Mouse (Mus musculus) leukemia stem cell, adult 10-12 weeks (primary cell): Measurements from ENCODE around the gene Fam167b. TPM values are rescaled to one million over a fixed set of nuclear protein-coding genes. Genes with fewer than 3 reads are reported as not detected.

ENCODE experiments used
- polyA plus RNA-seq: library from polyadenylated mRNA; stranded (reverse); fragments of >175 nt; gene quantifications from 2 replicates; pipeline ENCODE4 v1.2.3, GENCODE M21; 2012; ENCODE audit warnings: low replicate concordance

Gene Fam167b
- polyA plus RNA-seq = 1.8 and 2.0 TPM in 2 replicates

DNA sequence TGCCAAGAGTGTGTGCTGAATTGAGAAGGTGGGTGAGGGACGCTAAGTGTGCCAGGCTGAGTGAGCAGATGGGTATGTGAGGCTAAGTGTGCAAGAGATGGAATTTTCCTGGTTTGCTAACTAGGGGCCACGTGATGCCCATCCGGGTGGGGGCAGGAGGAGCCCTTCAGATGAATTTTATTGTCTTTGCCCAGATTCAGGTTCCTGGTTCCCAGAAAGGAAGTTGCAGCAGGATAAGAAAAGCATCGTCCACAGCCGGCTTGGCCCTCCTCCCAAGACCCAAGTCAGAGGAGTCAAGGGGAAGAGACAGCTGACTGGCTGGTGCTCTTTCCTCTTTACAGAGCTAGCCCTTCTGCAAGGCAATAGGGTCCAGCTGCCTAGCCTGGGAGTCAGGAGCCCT, at the start of gene Fam167b:
Gene Fam167b (minus strand): TSS at position 84 of the 400 bp plus-strand sequence.

DNA sequence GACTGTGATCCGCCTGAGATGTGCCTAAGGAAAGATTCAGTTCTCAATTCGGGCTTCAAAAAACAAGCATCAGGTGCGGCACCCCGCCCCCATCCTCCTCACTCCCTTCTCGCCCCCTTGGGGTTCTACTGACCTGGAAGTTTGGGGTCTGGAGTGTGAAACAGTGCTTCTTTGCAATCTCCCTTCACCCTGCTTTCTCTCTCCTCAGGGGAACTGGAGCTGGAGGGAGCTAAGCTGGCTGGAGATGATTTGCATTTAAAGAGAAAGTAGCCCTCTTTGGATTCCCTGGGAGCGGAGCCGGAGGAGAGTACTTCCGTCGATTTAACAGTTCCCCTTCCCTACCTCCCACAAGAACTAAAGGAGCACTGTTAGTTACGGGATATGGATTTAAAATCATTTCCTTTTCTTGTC, 45.3 kb upstream of the Fam167b start, which contains the start of gene Ccdc28b:
Gene Ccdc28b (minus strand): TSS at position 267 of the 411 bp plus-strand sequence.

DNA sequence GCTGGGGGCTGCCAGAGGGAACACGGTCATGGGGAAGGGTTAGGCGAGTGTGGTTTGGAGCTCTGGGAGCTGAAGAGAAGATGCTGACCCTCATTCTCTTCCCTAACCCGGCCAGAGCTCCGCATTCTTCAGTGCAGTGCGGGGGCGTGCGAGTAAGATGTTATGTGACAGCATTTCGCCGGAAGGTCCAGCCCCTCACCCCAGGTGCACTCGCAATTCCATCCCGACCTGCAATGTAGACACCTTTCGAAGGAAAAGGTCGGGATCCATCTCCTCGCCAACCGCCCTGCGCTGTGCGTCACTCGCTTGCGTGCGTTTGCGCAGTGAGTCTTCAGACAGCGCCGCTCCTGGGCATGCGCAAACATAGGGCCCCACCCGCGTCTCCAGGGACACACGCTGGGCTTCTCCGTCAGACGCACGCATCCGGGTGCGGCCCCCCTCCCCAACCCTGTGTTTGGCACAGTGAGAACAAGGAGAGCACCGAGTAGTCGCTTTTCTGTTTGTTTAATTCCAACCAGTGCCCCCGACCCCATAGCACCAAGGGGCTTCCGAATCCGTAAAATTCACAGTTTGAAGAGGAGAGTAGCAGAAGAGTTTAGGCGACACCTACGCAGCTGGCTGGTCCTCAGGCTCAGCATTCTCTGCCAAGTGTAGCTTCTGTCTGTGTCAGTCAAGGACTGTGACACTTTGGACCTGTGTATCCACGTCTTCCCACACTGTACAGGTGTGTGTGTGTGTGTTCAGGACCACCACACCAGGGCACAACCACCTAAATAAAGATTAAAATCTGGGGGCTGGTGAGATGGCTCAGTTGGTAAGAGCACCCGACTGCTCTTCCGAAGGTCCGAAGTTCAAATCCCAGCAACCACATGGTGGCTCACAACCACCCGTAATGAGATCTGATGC, 40.7 kb upstream of the Fam167b start, which contains the start of gene Iqcc:
Gene Iqcc (minus strand): TSS at position 314 of the 906 bp plus-strand sequence.

DNA sequence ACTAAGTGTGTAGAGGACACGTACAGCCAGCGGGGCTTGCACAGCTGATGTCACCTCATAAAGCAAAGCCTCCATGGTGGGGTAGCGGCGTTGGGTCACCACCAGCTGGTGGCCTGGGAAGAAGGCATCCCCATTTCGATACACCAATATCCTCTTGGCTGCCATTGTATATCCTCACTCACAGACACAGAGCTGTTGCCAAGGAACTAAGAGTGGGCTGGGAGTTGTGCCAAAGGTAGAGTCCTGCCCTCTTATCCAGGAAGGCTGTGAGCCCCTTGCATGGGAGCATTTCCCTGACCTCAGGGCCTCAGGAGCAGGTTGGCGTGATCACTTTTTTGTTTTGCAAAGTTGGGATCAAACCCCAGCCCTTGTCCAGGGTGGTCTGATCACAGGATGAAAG, 35.7 kb upstream of the Fam167b start, which contains the start of gene Dcdc2b:
Gene Dcdc2b (minus strand): TSS at position 165 of the 400 bp plus-strand sequence.

DNA sequence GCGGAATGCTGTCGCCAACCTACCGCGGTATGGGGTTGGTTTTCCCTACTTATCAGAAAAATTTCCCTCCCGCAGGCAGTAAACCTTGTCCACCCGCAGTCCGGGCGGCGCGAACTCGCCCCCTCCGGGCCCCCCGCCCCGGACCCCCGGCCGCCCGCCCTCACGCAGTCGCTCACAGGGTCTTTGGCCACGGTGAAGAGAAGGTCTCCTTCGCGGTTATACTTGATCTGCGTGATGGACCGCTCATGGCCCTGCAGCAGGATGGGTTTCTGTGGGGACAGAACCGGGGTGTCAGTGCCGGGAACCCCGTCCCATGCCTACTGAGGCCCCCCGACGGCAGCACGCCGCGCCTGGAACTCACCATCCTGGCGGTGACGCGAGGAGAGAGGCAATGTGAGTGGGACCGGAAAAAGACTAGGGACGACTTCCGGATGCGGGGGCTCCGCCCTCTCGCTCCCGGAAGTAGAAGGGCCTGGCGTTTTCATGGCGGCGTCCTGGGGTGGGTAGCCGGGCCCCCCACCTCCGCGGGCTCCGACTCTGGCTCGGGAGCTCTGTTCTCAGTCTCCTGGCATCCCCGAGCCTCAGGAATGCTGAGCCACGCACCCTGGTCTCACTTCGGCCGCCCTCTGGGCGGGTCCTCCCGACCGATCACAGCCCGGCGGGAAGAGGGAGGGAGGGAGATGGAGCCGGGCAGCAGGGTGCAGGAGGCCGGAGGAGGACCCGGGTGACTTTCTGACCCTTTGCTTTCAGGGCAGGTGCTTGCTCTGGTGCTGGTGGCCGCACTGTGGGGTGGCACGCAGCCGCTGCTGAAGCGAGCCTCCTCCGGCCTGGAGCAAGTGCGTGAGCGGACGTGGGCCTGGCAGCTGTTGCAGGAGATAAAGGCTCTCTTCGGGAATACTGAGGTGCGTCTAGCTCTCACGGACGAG, 22.1 kb upstream of the Fam167b start, which contains the start of the genes Eif3i and Tmem234:
Gene Eif3i (minus strand): TSS at position 416 of the 926 bp plus-strand sequence.
Gene Tmem234 (plus strand): TSS at position 436 of the 926 bp plus-strand sequence.

DNA sequence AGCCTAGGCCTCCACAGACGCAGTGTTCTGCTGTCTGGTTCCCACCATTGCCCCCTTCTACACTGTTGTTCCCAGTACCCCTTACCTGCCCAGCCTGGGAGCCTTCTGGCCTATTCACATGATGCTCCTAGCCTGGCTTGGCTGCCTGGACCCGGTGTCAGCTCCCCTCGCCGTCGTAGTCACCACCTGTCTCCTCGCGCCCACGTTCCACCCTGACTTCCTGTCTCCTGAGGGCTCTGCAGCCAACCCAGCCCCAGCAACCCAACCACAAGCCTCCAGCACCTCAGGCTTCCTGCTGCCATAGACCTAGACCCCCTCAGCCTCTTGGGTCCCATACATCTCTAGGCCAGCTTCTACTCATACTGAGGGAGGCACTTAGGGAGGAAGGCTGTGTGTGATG, 4.9 kb downstream of the Fam167b start, which contains the start of gene Lck:
Gene Lck (minus strand): TSS at position 212 of the 400 bp plus-strand sequence.

DNA sequence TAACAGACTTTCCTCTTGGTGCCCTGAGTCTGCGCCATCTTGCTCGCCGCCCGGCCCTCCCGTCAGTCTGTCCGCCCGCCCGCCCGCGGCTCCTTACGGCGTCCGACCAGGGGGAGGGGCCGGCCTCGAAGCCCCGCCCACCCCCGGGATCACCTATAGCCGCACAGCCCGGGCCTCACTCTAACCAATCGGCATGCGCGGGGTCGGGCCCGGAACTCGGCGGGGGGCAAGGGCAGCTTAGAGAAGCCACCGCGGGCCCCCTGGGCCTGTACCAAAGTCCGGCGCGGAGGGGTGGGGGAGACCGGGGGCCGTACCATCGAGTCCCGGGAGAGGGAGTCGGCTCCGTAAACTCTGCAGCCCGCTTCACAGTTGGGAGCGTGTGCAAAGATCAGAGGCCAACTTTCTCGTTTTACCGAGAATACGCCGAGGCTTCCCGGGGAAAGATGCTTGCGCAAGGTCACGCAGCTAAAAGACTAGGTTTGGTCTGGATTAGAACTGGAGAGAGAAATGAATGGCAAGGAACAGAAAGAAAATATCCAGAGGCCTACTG, 35.7 kb downstream of the Fam167b start, which contains the start of gene Hdac1:
Gene Hdac1 (minus strand): TSS at position 122 of the 550 bp plus-strand sequence.

Other genes starting within 250 kb of the Fam167b start
- 17.5 and 21.9 TPM in 2 replicates for gene Rbbp4, start 243.2 kb downstream of the Fam167b start, polyA plus RNA-seq
- 1.3 and 1.9 TPM in 2 replicates for gene Zbtb8os, start 242.9 kb downstream of the Fam167b start, polyA plus RNA-seq
- 1.1 and 2.3 TPM in 2 replicates for gene Zbtb8a, start 200.4 kb downstream of the Fam167b start, polyA plus RNA-seq
- not detected in 2 replicates for gene Zbtb8b, start 137.7 kb downstream of the Fam167b start, polyA plus RNA-seq
- 37.4 and 50.9 TPM in 2 replicates for gene Bsdc1, start 117.0 kb downstream of the Fam167b start, polyA plus RNA-seq
- gene Tssk3, start 87.5 kb downstream of the Fam167b start, polyA plus RNA-seq = not detected in 2 replicates
- 4.0 and 17.3 TPM in 2 replicates for gene Fam229a, start 87.4 kb downstream of the Fam167b start, polyA plus RNA-seq
- 28.8 and 91.9 TPM in 2 replicates for gene Marcksl1, start 65.0 kb downstream of the Fam167b start, polyA plus RNA-seq
- gene Hdac1, start 35.8 kb downstream of the Fam167b start, polyA plus RNA-seq = 26.0 and 75.3 TPM in 2 replicates
- gene Lck, start 4.9 kb downstream of the Fam167b start, polyA plus RNA-seq = 13.3 and 17.6 TPM in 2 replicates
- 55.8 and 125 TPM in 2 replicates for gene Eif3i, start 22.1 kb upstream of the Fam167b start, polyA plus RNA-seq
- 229 and 293 TPM in 2 replicates for gene Tmem234, start 22.1 kb upstream of the Fam167b start, polyA plus RNA-seq
- 0.60 TPM in 1 of 2 replicates, not detected in the other for gene Dcdc2b, start 35.7 kb upstream of the Fam167b start, polyA plus RNA-seq
- gene Iqcc, start 40.5 kb upstream of the Fam167b start, polyA plus RNA-seq = 4.0 and 5.9 TPM in 2 replicates
- 9.9 and 21.2 TPM in 2 replicates for gene Ccdc28b, start 45.4 kb upstream of the Fam167b start, polyA plus RNA-seq
- gene Txlna, start 62.5 kb upstream of the Fam167b start, polyA plus RNA-seq = 48.8 and 58.1 TPM in 2 replicates
- 24.0 and 24.3 TPM in 2 replicates for gene Kpna6, start 94.2 kb upstream of the Fam167b start, polyA plus RNA-seq
- 43.2 and 83.9 TPM in 2 replicates for gene Tmem39b, start 118.3 kb upstream of the Fam167b start, polyA plus RNA-seq
- gene Khdrbs1, start 163.8 kb upstream of the Fam167b start, polyA plus RNA-seq = 208 and 269 TPM in 2 replicates
- gene Ptp4a2, start 232.7 kb upstream of the Fam167b start, polyA plus RNA-seq = 38.9 and 43.7 TPM in 2 replicates